Mouse (Mus musculus) lung, postnatal 10 days (tissue): ENCODE results near the gene Sec61a1.

Source experiments
- DNase-seq: peaks from one replicate; pipeline ENCODE4 v3.0.0; 2021

Gene Sec61a1

DNA sequence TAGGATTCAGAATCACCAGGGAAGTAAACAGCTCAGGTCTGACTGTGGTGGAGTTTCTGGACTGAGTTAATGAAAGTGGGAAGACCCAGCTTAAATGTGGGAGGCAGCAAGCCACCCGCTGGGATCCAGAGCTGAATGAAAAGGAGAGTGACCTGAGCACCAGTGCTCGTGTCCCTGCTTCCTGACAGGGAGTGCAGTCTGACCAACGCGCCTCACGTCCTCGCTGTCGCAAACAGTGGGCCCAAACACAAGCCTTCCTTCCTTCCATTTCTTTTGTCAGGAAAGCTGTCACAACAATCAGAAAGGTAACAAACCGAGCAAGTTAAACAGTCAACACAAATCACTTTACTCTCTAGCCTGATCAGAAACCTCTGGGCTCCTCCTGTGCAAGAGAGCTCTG lies 2.7 kb downstream of the Sec61a1 start:
- DNase-seq = no peak

DNA sequence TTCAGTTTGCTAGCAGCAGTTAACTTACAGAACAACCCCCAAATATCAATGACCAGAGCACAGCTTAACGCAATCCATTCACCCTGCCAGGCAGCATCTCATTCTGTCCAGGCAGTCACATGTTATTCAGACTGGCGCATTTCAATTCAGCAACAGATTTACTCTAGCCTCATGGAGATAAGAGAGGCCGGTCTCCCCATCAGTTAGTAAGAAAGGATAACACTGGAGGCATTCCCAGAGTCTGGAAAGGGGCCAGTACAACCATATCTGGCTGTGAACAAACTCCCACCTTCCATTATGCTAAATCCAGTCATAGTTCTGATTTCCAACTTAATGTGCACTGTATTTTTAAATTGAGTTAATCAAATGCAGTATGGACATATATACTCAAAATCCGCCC lies 4.2 kb downstream of the Sec61a1 start:
- no peak for DNase-seq

DNA sequence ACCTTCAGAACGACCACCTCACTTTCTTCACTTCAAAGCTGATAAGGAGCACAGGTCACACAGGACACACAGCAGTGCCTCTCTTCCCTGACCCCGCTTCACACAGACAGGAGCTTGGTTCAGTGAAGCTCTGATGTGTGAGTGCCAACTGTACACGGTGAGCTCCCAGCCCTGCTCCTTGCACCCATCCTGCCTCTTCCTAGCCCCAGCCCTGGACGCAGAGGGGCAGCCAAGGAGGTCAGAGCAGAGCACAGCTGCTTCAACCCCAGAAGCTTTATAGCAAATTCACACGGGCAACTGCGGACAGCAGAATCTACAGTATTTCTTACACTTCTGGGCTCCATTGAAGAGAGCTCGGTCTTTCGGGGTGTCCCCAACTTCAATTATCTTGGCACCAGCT lies 4.7 kb downstream of the Sec61a1 start:
- no peak for DNase-seq

DNA sequence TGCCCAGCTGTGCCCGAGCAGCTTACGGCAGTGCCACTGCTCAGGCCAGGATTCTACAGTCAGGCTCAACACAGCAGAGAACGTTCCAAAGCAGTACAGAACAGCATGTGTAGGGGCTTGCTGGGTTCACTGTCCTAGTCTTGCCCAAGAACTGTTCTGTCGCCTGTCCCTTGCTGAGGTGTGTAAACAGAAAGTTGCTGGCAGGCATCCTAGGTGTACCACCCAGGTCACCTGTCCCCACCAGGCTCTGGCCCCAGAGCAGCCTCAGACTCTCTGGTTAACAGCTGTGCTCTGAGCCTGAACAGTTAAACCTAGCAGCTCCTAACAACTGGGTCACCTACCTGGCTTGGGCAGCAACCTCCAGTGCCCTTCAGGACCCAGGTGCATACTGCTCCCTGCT lies 15.7 kb downstream of the Sec61a1 start:
- no peak for DNase-seq

DNA sequence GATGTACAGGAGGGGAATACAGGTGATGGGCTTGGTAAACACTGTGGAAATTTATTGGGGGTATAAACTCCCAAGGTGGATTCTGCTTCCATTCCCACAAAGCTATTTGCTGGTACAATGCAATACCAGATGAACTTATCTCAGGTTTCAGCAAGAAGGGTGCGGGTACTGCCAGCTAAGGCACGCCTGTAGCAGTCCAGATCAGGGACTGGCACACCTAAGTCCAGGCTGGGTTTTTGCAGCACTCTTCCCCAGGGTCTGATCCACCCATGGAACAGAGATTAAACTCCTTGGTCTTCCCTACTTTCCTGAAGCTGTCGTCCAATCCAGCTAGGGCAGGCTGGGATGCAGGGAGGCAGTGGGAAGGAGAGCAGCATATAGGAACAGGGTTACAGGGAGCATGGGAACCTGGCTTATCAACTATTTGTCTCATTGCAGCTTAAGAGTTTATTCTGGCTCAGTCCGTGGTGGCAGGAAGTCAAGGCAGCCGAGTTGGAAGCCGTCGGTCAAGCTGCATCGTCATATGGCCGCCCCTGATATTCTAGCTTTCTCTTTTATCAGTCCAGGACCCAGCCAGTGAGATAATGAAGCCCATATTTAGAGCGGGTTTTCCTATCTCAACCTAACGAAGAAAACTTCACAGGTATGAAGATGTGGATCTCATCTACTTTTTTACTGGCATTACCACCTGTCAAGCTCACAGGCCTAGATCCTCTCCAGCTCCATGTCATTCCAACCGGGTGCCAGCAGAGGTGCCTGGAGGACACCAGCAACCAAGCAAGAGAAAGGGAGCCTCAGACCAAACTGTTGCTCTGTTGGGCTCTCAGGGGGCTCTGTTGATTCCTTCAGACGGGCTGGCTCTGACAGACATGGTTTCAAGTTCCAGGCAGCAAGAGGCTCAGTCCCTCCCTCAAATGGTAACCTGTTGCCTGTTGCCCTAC lies 16.4 kb downstream of the Sec61a1 start:
- DNase-seq = no peak

DNA sequence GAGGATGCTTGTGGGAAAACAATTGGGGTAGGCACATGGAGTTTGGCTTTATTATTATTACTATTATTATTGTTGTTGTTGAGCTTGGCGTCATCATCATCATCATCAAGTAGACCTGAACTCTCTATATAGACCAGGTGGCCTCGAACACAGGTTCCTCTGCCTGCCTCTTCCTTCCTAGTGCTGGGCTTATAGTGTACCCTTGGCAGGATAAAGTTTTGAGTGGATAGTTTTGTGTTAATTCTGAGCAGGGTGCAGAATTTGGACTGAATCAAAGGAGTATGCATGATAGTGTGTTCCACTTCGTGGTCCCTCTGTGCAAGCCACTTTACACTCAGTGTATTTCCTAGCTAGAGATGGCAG lies 18.3 kb downstream of the Sec61a1 start:
- DNase-seq = no peak

DNA sequence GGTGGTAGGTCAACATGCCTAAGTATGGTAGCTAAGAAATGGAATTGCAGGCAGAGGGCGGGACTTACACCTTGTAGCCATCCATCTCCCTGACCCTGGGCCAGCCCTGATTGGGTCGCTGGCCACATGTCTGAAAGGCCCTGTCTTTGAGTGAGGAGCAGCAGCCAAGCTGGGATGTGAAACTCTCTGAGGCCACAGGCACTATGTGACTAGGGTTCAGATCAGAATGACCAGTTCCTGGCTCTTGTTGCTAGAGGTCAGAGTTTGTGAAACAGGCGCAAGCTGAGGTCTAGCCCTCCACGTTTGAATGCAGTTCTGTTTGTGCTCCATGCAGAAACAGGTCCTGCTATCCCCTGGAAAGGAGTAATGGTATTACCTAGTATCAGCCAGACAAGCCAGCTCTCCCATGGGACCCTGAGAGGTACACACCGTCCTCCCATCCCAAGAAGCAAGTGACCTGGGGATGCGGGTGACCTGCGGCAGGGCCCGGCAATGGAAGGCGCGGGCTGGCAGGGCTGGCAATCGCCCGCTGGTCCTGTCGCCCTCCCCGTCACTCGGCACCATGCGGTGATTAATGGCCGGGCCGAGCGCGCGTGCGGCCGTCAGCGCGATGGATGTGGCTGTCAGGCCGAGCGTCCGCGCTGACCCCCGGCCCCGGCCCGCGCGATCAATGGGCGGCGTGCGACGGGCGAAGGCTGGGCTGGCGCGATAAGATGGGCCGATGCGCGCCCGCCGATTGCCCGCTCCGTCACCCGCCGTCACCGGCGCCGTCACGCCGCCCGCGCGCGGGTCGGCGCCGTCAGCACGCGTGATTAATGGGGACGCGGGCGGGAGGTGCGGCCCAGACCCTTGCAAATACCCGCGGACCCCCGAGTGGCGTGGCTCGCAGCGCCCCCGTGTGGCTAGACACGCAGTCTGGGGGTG lies 19.0 kb downstream of the Sec61a1 start:
- peak; percentile 74 for DNase-seq

DNA sequence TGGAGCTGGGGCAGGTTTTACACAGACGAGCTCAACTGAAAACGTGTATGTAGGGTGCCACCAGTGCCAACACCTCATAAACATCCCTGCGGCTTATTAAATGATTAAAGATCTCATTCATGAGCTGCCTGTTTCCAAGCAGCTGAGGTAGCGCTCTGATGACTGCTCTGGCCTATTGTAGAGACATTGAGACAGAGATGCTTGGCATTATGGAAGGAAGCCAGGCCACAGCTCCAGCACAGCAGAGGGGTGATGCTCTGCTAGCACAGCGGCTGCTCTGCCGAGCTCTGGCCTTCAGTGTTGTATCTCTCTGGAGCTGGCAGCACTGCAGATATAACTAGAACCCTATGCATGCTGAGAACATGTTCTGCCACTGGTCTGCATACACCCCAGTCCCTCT lies 25.0 kb downstream of the Sec61a1 start:
- no peak for DNase-seq

DNA sequence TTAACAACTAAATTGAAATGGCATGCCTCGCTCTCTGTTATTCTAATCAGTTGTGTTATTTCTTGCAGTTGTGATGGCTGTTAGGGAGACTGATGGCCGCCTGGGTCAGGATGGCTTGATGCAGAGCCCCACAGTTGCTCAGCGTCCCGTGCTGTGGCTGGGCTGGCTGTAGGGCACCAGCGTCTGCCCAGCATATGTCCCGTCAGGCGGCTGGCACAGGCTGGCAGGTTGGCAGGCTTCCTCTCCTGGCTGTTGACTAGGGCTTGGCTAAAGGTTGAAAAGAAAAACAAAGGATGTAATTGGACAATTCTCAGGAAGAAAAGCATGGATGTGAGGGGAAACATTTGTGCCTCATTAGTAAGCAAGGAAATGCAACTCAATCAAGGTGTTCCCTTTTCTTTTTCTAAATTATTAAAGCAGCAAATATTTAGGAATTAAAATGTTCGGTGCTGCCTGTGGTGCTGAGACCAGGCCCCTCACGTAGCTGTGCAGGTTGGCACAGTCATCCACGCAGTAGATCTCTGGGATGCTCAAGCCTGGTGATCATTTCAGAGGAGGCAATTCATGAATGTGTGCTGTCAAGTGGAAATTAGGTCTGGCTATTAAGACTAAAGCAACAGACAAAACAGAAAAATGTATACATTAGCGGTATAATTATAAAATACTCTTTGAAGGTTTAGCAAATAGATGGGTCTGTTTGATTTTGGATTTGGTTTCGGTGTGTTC lies 27.9 kb downstream of the Sec61a1 start:
- no peak for DNase-seq

DNA sequence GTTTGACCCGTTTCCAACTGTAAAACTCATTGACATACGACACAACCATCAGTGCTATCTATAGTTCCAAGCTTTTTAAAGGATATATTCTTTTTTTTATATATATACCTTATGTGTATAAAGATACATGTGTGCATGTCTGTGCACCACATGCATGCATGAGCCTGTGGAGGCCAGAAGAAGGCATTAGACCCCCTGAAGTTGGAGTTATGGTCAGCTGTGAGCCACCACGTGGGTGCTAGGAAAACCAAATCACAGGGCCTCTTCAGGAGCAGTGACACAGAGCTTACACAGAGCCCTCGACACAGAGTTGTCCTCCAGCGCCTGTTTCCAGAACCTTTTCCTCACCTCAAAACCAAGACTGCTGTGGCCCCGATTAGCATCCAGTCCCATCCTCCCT lies 28.9 kb downstream of the Sec61a1 start:
- no peak for DNase-seq

DNA sequence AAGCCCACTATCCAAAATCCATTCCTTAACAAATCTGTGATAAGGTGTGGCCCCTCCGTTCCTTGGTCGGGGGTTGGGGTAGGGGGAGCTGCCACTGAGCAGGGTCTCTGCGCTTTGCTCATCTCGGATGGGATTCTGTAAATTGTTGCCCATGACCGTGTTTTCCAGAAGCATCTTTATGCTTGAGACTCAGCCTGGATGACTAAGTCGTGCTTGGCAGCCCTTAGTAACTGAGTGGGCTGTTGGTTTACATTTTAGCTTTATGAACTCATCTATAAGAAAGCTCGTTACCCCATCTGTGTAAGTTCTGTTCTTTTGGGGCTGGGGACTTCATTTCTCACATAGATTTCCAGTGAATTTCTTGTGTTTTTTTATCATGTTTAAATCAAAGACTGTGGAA lies 29.7 kb downstream of the Sec61a1 start:
- DNase-seq = no peak

DNA sequence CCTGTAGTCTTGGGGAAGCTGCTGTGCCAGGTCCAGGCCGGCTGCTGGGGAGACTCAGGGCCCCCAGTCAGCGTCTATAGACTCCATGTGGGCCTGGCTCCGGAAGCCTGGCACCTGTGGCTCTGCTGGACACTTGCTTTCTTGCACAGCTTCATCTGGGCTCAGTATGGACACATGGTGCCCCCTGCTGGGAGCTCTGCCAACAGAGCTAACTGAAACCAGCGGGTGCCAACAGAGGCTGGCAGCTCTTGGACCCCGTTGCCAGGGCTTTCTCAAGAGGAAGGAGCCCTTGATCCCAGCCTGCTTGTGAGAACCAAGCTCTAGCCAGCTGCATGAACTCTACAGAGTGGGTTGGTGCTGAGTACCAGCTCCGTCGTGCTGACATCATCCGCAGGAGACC lies 31.8 kb downstream of the Sec61a1 start:
- DNase-seq = peak; percentile 70

DNA sequence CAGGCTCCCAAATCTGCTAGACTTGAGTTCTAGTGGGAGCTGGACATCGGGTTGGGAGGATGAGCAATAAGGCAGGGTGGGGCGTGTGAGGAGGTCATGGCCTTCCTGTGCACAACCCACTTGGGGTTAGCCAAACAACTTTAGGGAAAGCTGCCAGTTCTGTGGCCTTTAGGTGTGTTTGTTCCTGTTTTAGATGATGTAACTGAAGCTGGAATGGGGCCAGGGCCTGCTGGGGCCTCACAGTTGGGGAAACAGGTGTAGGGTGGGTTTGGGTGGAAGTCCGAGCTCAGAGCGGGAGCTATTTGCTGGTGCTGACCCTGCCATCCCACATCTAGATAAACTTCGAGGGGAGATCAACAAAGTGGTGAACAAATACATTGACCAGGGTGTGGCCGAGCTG lies 33.3 kb downstream of the Sec61a1 start:
- peak; percentile 67 for DNase-seq

DNA sequence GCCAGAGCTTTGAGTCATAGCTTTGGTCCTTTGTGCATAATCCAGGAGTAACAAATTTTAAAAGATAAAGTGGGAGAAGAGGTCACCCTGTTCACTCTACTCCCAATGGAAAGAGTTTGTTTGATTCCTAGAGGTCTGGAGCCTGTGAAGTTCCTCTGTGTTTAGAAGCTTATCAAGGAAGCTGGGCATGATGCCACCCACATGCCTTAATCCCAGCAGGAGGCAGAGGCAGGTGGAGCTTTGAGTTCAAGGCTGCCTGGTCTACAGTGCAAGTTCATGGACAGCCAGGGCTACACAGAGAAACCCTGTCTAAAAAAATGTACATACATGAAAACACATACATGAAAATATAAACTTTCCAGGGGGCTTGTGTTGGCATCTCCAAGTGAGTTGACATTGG lies 34.8 kb downstream of the Sec61a1 start:
- no peak for DNase-seq

DNA sequence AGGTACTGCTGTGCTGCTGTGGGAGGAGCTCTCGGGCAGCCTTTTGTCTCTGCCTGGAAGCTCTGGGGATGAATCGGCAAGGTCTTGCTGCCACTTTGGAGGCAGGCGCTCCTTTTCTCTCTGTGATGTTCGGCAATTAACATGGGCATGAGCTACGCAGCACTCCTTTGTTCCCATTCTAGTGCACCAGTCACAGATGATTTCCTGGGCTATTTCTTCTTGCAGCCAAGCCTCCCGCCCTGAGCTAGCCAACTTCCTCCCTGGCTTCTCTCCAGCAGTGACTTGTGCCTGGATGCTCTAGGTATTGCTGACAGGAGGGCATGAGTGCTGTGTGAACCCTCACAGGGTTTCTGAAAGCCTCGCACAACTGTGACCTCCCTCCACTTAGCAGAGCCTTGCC lies 35.6 kb downstream of the Sec61a1 start:
- DNase-seq = peak; percentile 73

DNA sequence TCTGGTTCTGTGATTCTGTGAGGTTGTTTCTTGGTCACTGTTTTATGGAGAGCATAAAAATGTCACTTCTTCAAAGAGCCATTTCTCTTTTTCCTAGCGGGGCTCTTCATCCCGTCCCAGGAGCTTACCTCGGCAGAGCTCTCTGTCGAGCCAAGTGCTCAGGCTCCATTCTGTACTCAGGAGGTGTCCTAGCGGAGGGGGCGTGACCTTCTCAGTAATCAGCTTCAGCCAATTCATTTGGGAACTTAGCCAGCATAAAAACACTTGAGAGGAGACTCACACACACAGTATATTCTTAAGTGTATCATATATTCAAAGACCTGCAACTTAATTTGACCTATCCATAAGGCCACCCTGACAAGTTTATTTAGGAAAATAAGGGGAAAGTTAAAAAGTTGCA lies 38.3 kb downstream of the Sec61a1 start:
- no peak for DNase-seq

DNA sequence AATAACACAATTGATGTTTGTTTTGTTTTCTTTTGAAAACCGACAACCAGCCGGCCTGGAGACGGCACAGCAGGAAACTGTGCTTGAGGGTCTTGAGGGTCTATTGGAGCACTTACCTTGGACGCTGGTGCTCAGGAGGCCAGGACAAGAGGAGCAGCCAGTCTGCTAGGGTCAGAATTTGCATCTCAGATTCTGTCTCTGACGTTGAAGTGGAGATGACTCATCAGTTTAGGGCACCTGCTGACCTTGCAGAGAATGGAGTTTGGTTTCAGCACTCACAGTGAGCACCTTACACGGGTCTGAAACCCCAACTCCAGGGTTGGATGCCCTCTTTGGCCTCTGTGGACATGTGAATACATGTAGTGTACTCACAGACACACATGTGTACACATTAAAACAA lies 48.8 kb downstream of the Sec61a1 start:
- DNase-seq = no peak

DNA sequence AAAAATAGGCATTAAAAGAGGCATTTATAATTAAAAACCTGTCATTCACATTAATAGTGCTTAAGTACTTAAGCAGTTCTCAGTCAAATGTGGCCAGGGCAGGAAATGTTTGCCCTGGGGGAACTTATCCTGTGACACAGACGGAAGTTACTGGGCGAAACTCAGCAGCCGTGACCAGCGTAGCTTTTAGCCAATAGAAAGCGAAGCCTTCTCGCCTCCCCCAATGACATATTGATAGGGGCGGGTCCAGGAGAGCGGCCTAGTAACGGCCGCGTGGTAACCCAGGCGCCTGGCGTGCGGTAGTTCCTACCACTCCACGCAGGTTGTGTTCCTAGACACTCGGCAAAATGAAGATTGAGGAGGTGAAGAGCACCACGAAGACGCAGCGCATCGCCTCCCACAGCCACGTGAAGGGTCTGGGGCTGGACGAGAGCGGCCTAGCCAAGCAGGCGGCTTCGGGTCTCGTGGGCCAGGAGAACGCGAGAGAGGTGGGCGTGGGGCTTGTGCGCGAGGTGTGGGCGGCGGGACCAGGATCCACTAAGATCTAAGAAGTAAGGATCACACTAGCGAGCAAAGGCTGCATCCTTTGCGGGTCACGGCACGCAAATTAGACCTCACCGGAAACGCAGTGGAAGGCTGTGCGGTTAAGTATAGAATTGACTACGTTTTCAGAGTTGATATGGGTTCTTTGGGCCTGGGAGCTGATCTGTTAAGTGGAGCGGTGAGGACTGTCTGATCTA lies 53.4 kb downstream of the Sec61a1 start, which contains the start of gene Ruvbl1:
TSS of gene Ruvbl1 (plus strand) at position 229 of the 740 bp plus-strand sequence.
- peak; percentile 97 for DNase-seq

DNA sequence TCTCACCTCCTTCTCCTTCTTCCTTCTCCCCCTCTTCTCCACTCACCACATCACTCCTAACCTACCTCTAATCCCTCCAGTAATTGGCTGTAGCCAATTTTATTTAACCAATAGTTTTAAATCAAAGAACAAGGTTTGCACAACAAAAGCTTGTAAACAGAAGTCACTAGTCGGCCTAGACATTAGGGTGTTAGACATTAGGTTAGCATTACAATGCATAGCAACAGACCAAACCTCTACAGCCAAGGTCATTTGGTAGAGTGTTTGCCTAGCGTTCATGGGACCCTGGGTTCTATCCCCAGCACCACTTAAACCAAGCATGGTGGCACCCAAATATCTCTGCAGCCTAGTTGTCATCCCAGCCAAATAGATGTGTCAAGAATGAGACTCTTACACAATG lies 64.2 kb downstream of the Sec61a1 start:
- DNase-seq = no peak
